Comparison of ENCODE assay signal across 8 mouse cellular contexts in genomic region chr15:59154407-59155288, GRCm38 (mm10).
DNase-seq lines count a peak whose midpoint lies in the region; ATAC-seq and TF ChIP-seq lines count a peak whose summit lies in the region.
"Had no signal": no experiment of that assay in that cellular context is flagged by ENCODE, and none has a peak within 500 bp of the region (broad histone marks: within the 10 kb centered on the region; RNA-seq: fewer than 3 reads in every experiment).

No protein-coding gene starts in this region.

- no peak overlapping the region; the same call in 1 of the 2 replicates for H3K27ac ChIP-seq in embryonic facial prominence, embryonic 14.5 days (replicated peaks; ENCODE audit: low read depth, low read length)
- H3K27ac ChIP-seq in limb, embryonic 13.5 days = no peak overlapping the region; the same call in 1 of the 2 replicates
- H3K27ac ChIP-seq: layer of hippocampus, adult 2 months had no signal

- no peak overlapping the region for H3K4me3 ChIP-seq in C2C12 (ENCODE audit: insufficient read depth, poor library complexity, severe bottlenecking)
- H3K4me3 ChIP-seq in embryonic facial prominence, embryonic 14.5 days (ENCODE audit: low read depth, low read length) = no peak overlapping the region
- H3K4me3 ChIP-seq in limb, embryonic 13.5 days = no peak overlapping the region
- H3K4me3 ChIP-seq: layer of hippocampus, adult 2 months had no signal

- no peaks in the 10 kb centered on the region for H3K79me2 ChIP-seq in C2C12 (ENCODE audit: control insufficient read depth, insufficient read depth)

- H3ac ChIP-seq in C2C12 (ENCODE audit: control insufficient read depth, insufficient read length, low read depth) = peak overlapping the region; percentile 48

- H3K9me3 ChIP-seq in embryonic facial prominence, embryonic 14.5 days (ENCODE audit: control insufficient read depth, low read length) = no peaks in the 10 kb centered on the region
- H3K9me3 ChIP-seq in limb, embryonic 13.5 days = no peaks in the 10 kb centered on the region

- ATAC-seq in embryonic facial prominence, embryonic 14.5 days (ENCODE audit: low read depth) = peak; percentile 69
- ATAC-seq in limb, embryonic 13.5 days (ENCODE audit: low FRiP score, low read depth) = peak; percentile 11; the same call in 1 of the 2 replicates

- no peak for TF ChIP-seq CTCF in C2C12 (IDR thresholded peaks at IDR 0.05; ENCODE audit: control insufficient read depth, insufficient read depth, insufficient read length)

- 15% methylated on average over 6 of the region's 6 CpGs for WGBS in embryonic facial prominence, embryonic 14.5 days
- WGBS in limb, embryonic 13.5 days = 30% methylated on average over 6 of the region's 6 CpGs

- DNase-seq in Muller cell, postnatal 12 days (ENCODE audit: inconsistent ontology term) = peak; percentile 98
- DNase-seq in embryonic facial prominence, embryonic 14.5 days (ENCODE audit: low spot score) = peak; percentile 70
- DNase-seq in adrenal gland, adult 18-20 months (ENCODE audit: low spot score in 2 of 2) = no peak
- no peak for DNase-seq in yolk sac, embryonic 10.5 days (ENCODE audit: low spot score)
- no peak for DNase-seq in layer of hippocampus, adult 11-12 months (ENCODE audit: low spot score)

- no peak overlapping the region for H3K4me2 ChIP-seq in embryonic facial prominence, embryonic 14.5 days (ENCODE audit: low read depth, low read length)
- no peak overlapping the region for H3K4me2 ChIP-seq in limb, embryonic 13.5 days (replicated peaks)

- H3K36me3 ChIP-seq in C2C12 (ENCODE audit: control insufficient read depth, insufficient read depth) = no peaks in the 10 kb centered on the region
- H3K36me3 ChIP-seq in embryonic facial prominence, embryonic 14.5 days (ENCODE audit: control insufficient read depth, insufficient read depth, low read length) = no peaks in the 10 kb centered on the region
- no peaks in the 10 kb centered on the region for H3K36me3 ChIP-seq in limb, embryonic 13.5 days

- peaks cover 15% of the 10 kb centered on the region for H3K4me1 ChIP-seq in embryonic facial prominence, embryonic 14.5 days (ENCODE audit: control insufficient read depth, insufficient read depth, low read length)
- peaks cover 13% of the 10 kb centered on the region for H3K4me1 ChIP-seq in limb, embryonic 13.5 days

- no peaks in the 10 kb centered on the region for H3K79me3 ChIP-seq in C2C12 (ENCODE audit: low read depth)

- H3K27me3 ChIP-seq in C2C12 (ENCODE audit: control insufficient read depth, insufficient read depth, insufficient read length) = no peaks in the 10 kb centered on the region
- no peaks in the 10 kb centered on the region for H3K27me3 ChIP-seq in embryonic facial prominence, embryonic 14.5 days (replicated peaks; ENCODE audit: control insufficient read depth, insufficient read depth, low read length)
- H3K27me3 ChIP-seq in limb, embryonic 13.5 days = no peaks in the 10 kb centered on the region

- H3K9ac ChIP-seq in embryonic facial prominence, embryonic 14.5 days (ENCODE audit: low read depth, low read length) = no peak overlapping the region
- no peak overlapping the region for H3K9ac ChIP-seq in limb, embryonic 13.5 days

TF ChIP-seq in C2C12, 6 proteins besides CTCF, POLR2A, EP300 and RAD21:
- peak; percentile 43 for TF ChIP-seq MAX (IDR thresholded peaks at IDR 0.05)
- peak; percentile 75 for TF ChIP-seq MYOD1 (IDR thresholded peaks at IDR 0.05; ENCODE audit: control insufficient read depth, insufficient read length, low read depth)
- TF ChIP-seq FOSL1 (IDR thresholded peaks at IDR 0.05; ENCODE audit: insufficient read depth, low read length, poor library complexity, severe bottlenecking) = no peak

Comparison
In these comparisons a context has a peak if more than half of its experiments do, and no peak if none do; other contexts are left out.
1. DNase-seq: peak in Muller cell, postnatal 12 days (single experiment) and embryonic facial prominence, embryonic 14.5 days (single experiment); none in adrenal gland, adult 18-20 months (0 of 2), yolk sac, embryonic 10.5 days (single experiment) and layer of hippocampus, adult 11-12 months (single experiment).